Mouse (Mus musculus): Measurements from ENCODE around the gene 1110059G10Rik. TPM values are rescaled to one million over a fixed set of nuclear protein-coding genes. Genes with fewer than 3 reads are reported as not detected.

1110059G10Rik gene
- polyA plus RNA-seq (2011; ENCODE audit: insufficient read depth, insufficient read length, low replicate concordance, missing spikeins) = 10.9 and 20.8 TPM in 2 replicates

DNA sequence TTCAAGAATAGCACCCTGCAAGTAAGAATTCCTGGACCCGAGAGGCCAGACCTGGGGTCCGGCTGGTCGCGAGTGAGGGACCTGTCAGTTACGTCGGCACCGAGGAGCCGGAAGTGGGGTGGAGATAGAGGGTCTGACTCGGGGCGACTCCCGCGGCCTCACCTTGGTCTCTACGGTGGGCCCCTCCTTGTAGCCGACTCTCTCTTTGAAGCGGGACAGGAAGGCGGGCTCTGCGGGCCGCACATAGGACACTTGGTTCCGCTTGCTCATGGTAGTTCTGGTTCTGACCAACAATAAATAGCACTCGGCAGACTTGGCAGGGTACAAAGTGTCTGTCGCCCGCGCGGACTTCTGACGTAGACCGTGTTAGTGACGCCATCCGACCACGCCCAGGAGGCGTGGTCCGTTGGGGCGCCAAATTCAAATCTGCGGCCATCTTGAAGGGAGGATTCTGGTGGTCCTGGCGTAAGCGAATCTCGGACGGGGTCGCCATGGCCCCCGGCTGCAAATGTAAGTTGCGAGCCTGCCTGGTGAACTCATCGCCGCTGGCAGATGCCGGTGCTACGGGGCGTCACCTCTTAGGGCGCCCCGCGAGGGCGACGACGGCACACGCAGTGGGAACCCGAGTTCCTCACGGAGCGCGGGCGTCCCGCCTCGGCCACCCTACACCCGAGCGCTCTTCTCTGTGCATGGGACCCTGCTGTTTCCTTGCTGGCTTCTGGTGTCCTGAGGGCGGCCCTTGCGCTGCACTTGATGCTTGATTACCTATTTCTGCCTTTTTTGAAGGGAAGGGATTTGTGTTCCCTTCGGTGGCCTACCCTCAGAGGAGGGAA is at the start of gene 1110059G10Rik, which contains the start of gene Kif15:
1110059G10Rik (minus strand) TSS at position 358 of the 833 bp plus-strand sequence.
Kif15 (plus strand) TSS at position 404 of the 833 bp plus-strand sequence.
- Histone ChIP-seq H3K27ac (ENCODE audit: control insufficient read depth, insufficient read depth, low read depth, low read length, poor library complexity) (peak within 1 kb of the TSS; percentile 81), H3K4me1 (ENCODE audit: control insufficient read depth, insufficient read depth, low read length) (no peaks in the 10 kb centered on the region), H3K4me3 (replicated peaks; ENCODE audit: control insufficient read depth, low read depth, low read length) (peak within 1 kb of the TSS; percentile 94)
- TF ChIP-seq CTCF (IDR thresholded peaks at IDR 0.05; ENCODE audit: control insufficient read depth, insufficient read depth, low read length) (0 out of 2 replicates have a peak, but pooled peaks have one; percentile 20), POLR2A (IDR thresholded peaks at IDR 0.05; ENCODE audit: borderline replicate concordance, control insufficient read depth, low read depth, low read length) (peak; percentile 66; the same call in 1 of the 2 replicates)
- WGBS = under 1% methylated on average over 64 of the region's 64 CpGs

DNA sequence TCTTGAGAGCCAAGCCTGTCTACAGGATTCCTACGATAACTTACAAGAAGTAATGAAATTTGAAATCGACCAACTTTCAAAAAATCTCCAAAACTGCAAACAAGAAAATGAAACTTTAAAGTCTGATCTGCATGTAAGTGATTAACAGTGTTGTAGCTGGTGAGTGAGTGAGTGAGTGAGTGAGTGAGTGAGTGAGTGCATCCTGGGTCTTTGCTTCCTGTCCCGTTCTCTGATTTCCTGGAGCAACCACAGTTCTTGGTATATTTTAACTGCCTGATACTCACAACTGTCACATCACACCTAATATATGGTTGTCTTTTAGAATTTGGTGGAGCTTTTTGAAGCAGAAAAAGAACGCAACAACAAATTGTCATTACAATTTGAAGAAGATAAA is 48.4 kb upstream of the 1110059G10Rik start:
- H3K27ac ChIP-seq (ENCODE audit: control insufficient read depth, insufficient read depth, low read depth, low read length, poor library complexity) = no peak overlapping the region
- no peaks in the 10 kb centered on the region; the same call in 1 of the 2 replicates for H3K4me1 ChIP-seq (ENCODE audit: control insufficient read depth, insufficient read depth, low read length)
- TF ChIP-seq POLR2A (IDR thresholded peaks at IDR 0.05; ENCODE audit: borderline replicate concordance, control insufficient read depth, low read depth, low read length) (no peak), CTCF (IDR thresholded peaks at IDR 0.05; ENCODE audit: control insufficient read depth, insufficient read depth, low read length) (no peak)
- 55% methylated on average over 4 of the region's 4 CpGs for WGBS
- H3K4me3 ChIP-seq (replicated peaks; ENCODE audit: control insufficient read depth, low read depth, low read length) = no peak overlapping the region

- Histone ChIP-seq H3K4me1 (ENCODE audit: control insufficient read depth, insufficient read depth, low read length) (no peaks in the 10 kb centered on the region; the same call in 1 of the 2 replicates), H3K4me3 (replicated peaks; ENCODE audit: control insufficient read depth, low read depth, low read length) (no peak overlapping the region), H3K27ac (ENCODE audit: control insufficient read depth, insufficient read depth, low read depth, low read length, poor library complexity) (no peak overlapping the region)
- 34% methylated on average over 10 of the region's 10 CpGs for WGBS
- TF ChIP-seq CTCF (IDR thresholded peaks at IDR 0.05; ENCODE audit: control insufficient read depth, insufficient read depth, low read length) = no peak
- TF ChIP-seq POLR2A (IDR thresholded peaks at IDR 0.05; ENCODE audit: borderline replicate concordance, control insufficient read depth, low read depth, low read length) = no peak
Measured at GRCm38 (mm10) chr9:122998406-122999192, 47.8 kb upstream of the 1110059G10Rik start.

- 68% methylated on average over 3 of the region's 3 CpGs for WGBS
- TF ChIP-seq CTCF (IDR thresholded peaks at IDR 0.05; ENCODE audit: control insufficient read depth, insufficient read depth, low read length) (no peak), POLR2A (IDR thresholded peaks at IDR 0.05; ENCODE audit: borderline replicate concordance, control insufficient read depth, low read depth, low read length) (no peak)
- Histone ChIP-seq H3K4me3 (replicated peaks; ENCODE audit: control insufficient read depth, low read depth, low read length) (no peak overlapping the region), H3K27ac (ENCODE audit: control insufficient read depth, insufficient read depth, low read depth, low read length, poor library complexity) (no peak overlapping the region), H3K4me1 (ENCODE audit: control insufficient read depth, insufficient read depth, low read length) (no peaks in the 10 kb centered on the region)
Measured at GRCm38 (mm10) chr9:122928915-122929314, 21.9 kb downstream of the 1110059G10Rik start.

GRCm38 (mm10) chr9:122922936-122923381 is 27.8 kb downstream of the 1110059G10Rik start, which contains the start of gene Zfp105:
Gene Zfp105 (plus strand): TSS chr9:122923072.
- WGBS = 6% methylated on average over 43 of the region's 43 CpGs
- Histone ChIP-seq H3K4me3 (replicated peaks; ENCODE audit: control insufficient read depth, low read depth, low read length) (peak within 1 kb of the TSS; percentile 15), H3K4me1 (ENCODE audit: control insufficient read depth, insufficient read depth, low read length) (no peaks in the 10 kb centered on the region), H3K27ac (ENCODE audit: control insufficient read depth, insufficient read depth, low read depth, low read length, poor library complexity) (no peak within 1 kb of the TSS)
- TF ChIP-seq POLR2A (IDR thresholded peaks at IDR 0.05; ENCODE audit: borderline replicate concordance, control insufficient read depth, low read depth, low read length) (no peak), CTCF (IDR thresholded peaks at IDR 0.05; ENCODE audit: control insufficient read depth, insufficient read depth, low read length) (no peak)

DNA sequence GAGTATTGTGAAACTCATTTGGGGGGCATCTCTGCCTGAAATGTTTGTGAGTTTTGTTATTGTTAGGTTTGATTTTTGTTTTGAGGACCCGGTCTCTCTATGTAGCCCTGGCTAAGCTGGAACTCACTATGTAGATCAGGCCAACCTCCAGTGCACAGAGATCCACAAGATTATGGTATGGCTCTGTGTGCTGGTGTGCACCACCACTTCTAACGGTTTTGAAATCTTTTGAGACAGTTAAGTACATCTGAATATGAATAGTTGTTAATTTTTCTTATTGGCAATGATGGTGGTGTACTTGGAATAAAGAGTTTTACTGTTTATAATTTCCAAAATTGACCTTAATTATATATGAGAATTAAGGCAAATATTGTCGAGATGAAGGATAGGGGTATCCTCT is 28.4 kb downstream of the 1110059G10Rik start:
- Histone ChIP-seq H3K4me1 (ENCODE audit: control insufficient read depth, insufficient read depth, low read length) (no peaks in the 10 kb centered on the region), H3K4me3 (replicated peaks; ENCODE audit: control insufficient read depth, low read depth, low read length) (no peak overlapping the region), H3K27ac (ENCODE audit: control insufficient read depth, insufficient read depth, low read depth, low read length, poor library complexity) (no peak overlapping the region)
- TF ChIP-seq POLR2A (IDR thresholded peaks at IDR 0.05; ENCODE audit: borderline replicate concordance, control insufficient read depth, low read depth, low read length) (no peak), CTCF (IDR thresholded peaks at IDR 0.05; ENCODE audit: control insufficient read depth, insufficient read depth, low read length) (no peak)
- WGBS = 34% methylated on average over 3 of the region's 3 CpGs

DNA sequence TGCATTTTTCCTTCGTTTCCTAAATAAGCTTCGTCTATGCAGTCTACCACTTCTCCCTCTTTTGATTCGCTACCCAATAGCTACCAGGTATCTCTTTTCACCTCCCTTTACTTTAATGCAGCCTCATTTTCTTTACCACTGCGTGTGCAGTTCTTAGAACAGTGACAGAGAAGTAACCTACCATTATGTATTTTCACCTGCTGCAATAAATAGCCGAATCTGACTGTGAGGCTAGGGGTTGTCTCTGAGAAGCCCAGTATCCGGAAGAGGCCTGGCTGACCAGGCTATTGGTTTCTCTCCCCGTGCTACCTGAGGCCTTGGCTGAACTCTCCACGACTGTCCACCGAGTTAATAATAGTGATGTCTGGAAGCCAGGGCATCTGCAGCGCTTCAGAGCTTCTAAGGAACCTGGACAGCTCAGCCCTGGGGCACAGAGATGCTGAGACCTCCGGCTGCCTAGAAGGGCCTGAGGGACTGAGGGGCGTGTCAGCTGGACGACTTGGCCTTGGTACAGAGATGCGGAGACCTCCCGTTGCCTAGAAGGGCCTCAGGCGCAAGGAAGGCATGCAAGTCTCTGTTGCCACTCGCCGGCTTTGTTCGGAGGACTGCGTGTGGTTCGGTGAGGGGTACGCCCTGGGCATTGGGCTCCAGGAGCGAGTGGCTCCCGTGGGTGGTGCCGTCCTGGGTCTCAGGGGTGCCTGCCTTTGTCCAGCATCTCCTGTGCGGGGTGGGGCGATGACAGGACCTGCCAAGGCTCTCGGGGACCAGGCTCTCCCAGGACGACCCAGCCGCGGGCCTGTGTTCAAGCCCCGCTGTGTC is 47.9 kb downstream of the 1110059G10Rik start:
- TF ChIP-seq POLR2A (IDR thresholded peaks at IDR 0.05; ENCODE audit: borderline replicate concordance, control insufficient read depth, low read depth, low read length) = no peak
- TF ChIP-seq CTCF (IDR thresholded peaks at IDR 0.05; ENCODE audit: control insufficient read depth, insufficient read depth, low read length) = no peak
- Histone ChIP-seq H3K4me3 (replicated peaks; ENCODE audit: control insufficient read depth, low read depth, low read length) (no peak overlapping the region), H3K4me1 (ENCODE audit: control insufficient read depth, insufficient read depth, low read length) (no peaks in the 10 kb centered on the region), H3K27ac (ENCODE audit: control insufficient read depth, insufficient read depth, low read depth, low read length, poor library complexity) (no peak overlapping the region)
- 26% methylated on average over 32 of the region's 32 CpGs for WGBS

Data from bone marrow, adult 2 months (tissue).